Mouse (Mus musculus) T-cell, adult 2 months (primary cell): ENCODE measurements around the gene Micu1.
"Not testable (repeated sequence)": the region's sequence is repeated elsewhere in the genome, so short reads cannot be mapped to it uniquely, and the experiment has no call there.

Source experiments
- DNase-seq: peaks from one replicate; pipeline ENCODE4 v3.0.0; 2022; ENCODE audit warnings: low spot score

Gene Micu1

GRCm38 (mm10) chr10:59848953-59849352 lies 146.7 kb downstream of the Micu1 start:
- DNase-seq = no peak

- DNase-seq = no peak
These were observed 147.1 kb downstream of the Micu1 start for GRCm38 (mm10) chr10:59849371-59849770.

- DNase-seq = no peak
These were observed 154.9 kb downstream of the Micu1 start for GRCm38 (mm10) chr10:59857157-59857556.

GRCm38 (mm10) chr10:59860684-59861083 lies 158.4 kb downstream of the Micu1 start:
- no peak for DNase-seq

- no peak for DNase-seq
These were observed 158.9 kb downstream of the Micu1 start for GRCm38 (mm10) chr10:59861201-59861600.

GRCm38 (mm10) chr10:59862816-59863440 lies 160.7 kb downstream of the Micu1 start:
- DNase-seq = no peak

- DNase-seq = no peak
These were observed 161.3 kb downstream of the Micu1 start for GRCm38 (mm10) chr10:59863620-59864019.

GRCm38 (mm10) chr10:59864232-59864875 lies 162.1 kb downstream of the Micu1 start:
- peak; percentile 18 for DNase-seq

GRCm38 (mm10) chr10:59864884-59865726 lies 162.8 kb downstream of the Micu1 start:
- DNase-seq = peak; percentile 85

- DNase-seq = no peak
These were observed 166.0 kb downstream of the Micu1 start for GRCm38 (mm10) chr10:59868266-59868665.

GRCm38 (mm10) chr10:59870038-59870437 lies 167.8 kb downstream of the Micu1 start:
- no peak for DNase-seq

- not testable (repeated sequence) for DNase-seq
These were observed 170.4 kb downstream of the Micu1 start for GRCm38 (mm10) chr10:59872651-59873050.

- DNase-seq = no peak
These were observed 170.9 kb downstream of the Micu1 start for GRCm38 (mm10) chr10:59873206-59873605.

GRCm38 (mm10) chr10:59873613-59874012 lies 171.3 kb downstream of the Micu1 start:
- DNase-seq = no peak

- DNase-seq = no peak
These were observed 173.1 kb downstream of the Micu1 start for GRCm38 (mm10) chr10:59875396-59875795.

- not testable (repeated sequence) for DNase-seq
These were observed 174.4 kb downstream of the Micu1 start for GRCm38 (mm10) chr10:59876698-59877097.

GRCm38 (mm10) chr10:59877421-59878117 lies 175.3 kb downstream of the Micu1 start:
- no peak for DNase-seq

GRCm38 (mm10) chr10:59878823-59879222 lies 176.5 kb downstream of the Micu1 start:
- DNase-seq = no peak

GRCm38 (mm10) chr10:59879255-59880028 lies 177.2 kb downstream of the Micu1 start, which contains the start of gene Dnajb12:
Dnajb12 (plus strand) TSS chr10:59879556.
- peak; percentile 92 for DNase-seq

GRCm38 (mm10) chr10:59880029-59880386 lies 177.7 kb downstream of the Micu1 start:
- DNase-seq = no peak

- no peak for DNase-seq
These were observed 178.6 kb downstream of the Micu1 start for GRCm38 (mm10) chr10:59880837-59881236.
